Mouse (Mus musculus) MEL (cell line): ENCODE measurements around the gene Gpbar1. TPM values are rescaled to one million over a fixed set of nuclear protein-coding genes. Genes with fewer than 3 reads are reported as not detected.

ENCODE experiments used
- DNase-seq: peaks from one replicate; pipeline ENCODE4 v3.0.0; 2011; ENCODE audit warnings: low read depth, low spot score
- H3K27ac ChIP-seq: 2 replicates; pipeline ENCODE4 v1.5.1; 2012; ENCODE audit warnings: low read depth, mild to moderate bottlenecking, control low read depth, low read length, moderate library complexity; ENCODE audit not compliant: control insufficient read depth
- H3K27me3 ChIP-seq, 2 experiments: fragments of 150-350 bp in 1 of 2; sonication (generic) in 1 of 2; 2 replicates each; pipeline ENCODE4 v1.6.1; 2012; ENCODE audit warnings: low read length in 2 of 2, mild to moderate bottlenecking in 2 of 2, improper control_type of control experiment in 1 of 2, moderate library complexity in 1 of 2; ENCODE audit not compliant: insufficient read depth in 2 of 2, control insufficient read depth in 1 of 2
- H3K36me3 ChIP-seq, 2 experiments: 2 replicates each; pipeline ENCODE4 v1.6.1; 2012 to 2014; ENCODE audit warnings: low read length in 2 of 2, improper control_type of control experiment in 1 of 2, inconsistent platforms in 1 of 2, mild to moderate bottlenecking in 1 of 2; ENCODE audit not compliant: insufficient read depth in 2 of 2, control insufficient read depth in 1 of 2
- H3K4me1 ChIP-seq, 2 experiments: fragments of 150-350 bp in 1 of 2; sonication (generic) in 1 of 2; 2 replicates each; pipeline ENCODE4 v1.6.1; 2012; ENCODE audit warnings: low read length in 2 of 2, improper control_type of control experiment in 1 of 2, mild to moderate bottlenecking in 1 of 2; ENCODE audit not compliant: insufficient read depth in 2 of 2, control insufficient read depth in 1 of 2
- H3K4me3 ChIP-seq, 2 experiments: fragments of 150-350 bp in 1 of 2; sonication (generic) in 1 of 2; 2 replicates each; pipeline ENCODE4 v1.5.1; 2012; ENCODE audit warnings: low read depth in 2 of 2, low read length in 2 of 2, mild to moderate bottlenecking in 2 of 2, moderate library complexity in 2 of 2, control low read depth in 1 of 2, improper control_type of control experiment in 1 of 2; ENCODE audit not compliant: control insufficient read depth in 1 of 2, insufficient read depth in 1 of 2
- H3K79me2 ChIP-seq: 2 replicates; pipeline ENCODE4 v1.6.1; 2012; ENCODE audit warnings: mild to moderate bottlenecking, low read length, moderate library complexity; ENCODE audit not compliant: control insufficient read depth, poor library complexity, insufficient read depth
- H3K9ac ChIP-seq: 2 replicates; pipeline ENCODE4 v1.6.1; 2012; ENCODE audit warnings: low read depth, mild to moderate bottlenecking, control low read depth, low read length, moderate library complexity; ENCODE audit not compliant: control insufficient read depth, poor library complexity, severe bottlenecking
- H3K9me3 ChIP-seq: fragments of 150-350 bp; sonication (generic); replicated peaks from 2 replicates; pipeline ENCODE4 v1.6.1; 2012; ENCODE audit warnings: mild to moderate bottlenecking, low read length, improper control_type of control experiment, moderate library complexity; ENCODE audit not compliant: insufficient read depth
- BHLHE40 ChIP-seq: IDR thresholded peaks from 2 replicates; pipeline ENCODE4 v1.6.1; 2012; ENCODE audit warnings: low read depth, mild to moderate bottlenecking, inconsistent platforms, low read length, improper control_type of control experiment, borderline replicate concordance
- CHD1 ChIP-seq: IDR thresholded peaks from 2 replicates; pipeline ENCODE4 v1.6.1; 2012; ENCODE audit warnings: low read depth, mild to moderate bottlenecking, inconsistent platforms, low read length, improper control_type of control experiment
- CHD2 ChIP-seq: IDR thresholded peaks from 2 replicates; pipeline ENCODE4 v1.6.1; 2011; ENCODE audit warnings: low read length, improper control_type of control experiment
- CTCF ChIP-seq, 3 experiments: IDR thresholded peaks in 2 of 3; conservative IDR thresholded peaks in 1 of 3; 2 replicates each; pipeline ENCODE4 v1.5.1; 2011 to 2012; ENCODE audit warnings: low read length in 3 of 3, low read depth in 2 of 3, mild to moderate bottlenecking in 2 of 3, improper control_type of control experiment in 1 of 3, inconsistent platforms in 1 of 3, mixed read lengths in 1 of 3, moderate library complexity in 1 of 3; ENCODE audit not compliant: control insufficient read depth in 1 of 3, insufficient read depth in 1 of 3, poor library complexity in 1 of 3, severe bottlenecking in 1 of 3
- E2F4 ChIP-seq: IDR thresholded peaks from 2 replicates; pipeline ENCODE4 v1.6.1; 2011; ENCODE audit warnings: low read depth, low read length, improper control_type of control experiment, borderline replicate concordance
- ELF1 ChIP-seq: IDR thresholded peaks from 2 replicates; pipeline ENCODE4 v1.6.1; 2014; ENCODE audit warnings: low read depth, mild to moderate bottlenecking, inconsistent platforms, low read length, improper control_type of control experiment, moderate library complexity
- EP300 ChIP-seq, 2 experiments: IDR thresholded peaks; 2 replicates each; pipeline ENCODE4 v1.6.1; 2011; ENCODE audit warnings: improper control_type of control experiment in 2 of 2, low read length in 2 of 2, low read depth in 1 of 2, mild to moderate bottlenecking in 1 of 2
- ETS1 ChIP-seq: IDR thresholded peaks from 2 replicates; pipeline ENCODE4 v1.6.1; 2012; ENCODE audit warnings: low read depth, mild to moderate bottlenecking, inconsistent platforms, low read length, improper control_type of control experiment, moderate library complexity
- GABPA ChIP-seq: IDR thresholded peaks from 2 replicates; pipeline ENCODE4 v1.6.1; 2012; ENCODE audit warnings: low read depth, mild to moderate bottlenecking, inconsistent platforms, low read length, improper control_type of control experiment, moderate library complexity
- GATA1 ChIP-seq: IDR thresholded peaks from 2 replicates; pipeline ENCODE4 v1.6.1; 2011; ENCODE audit warnings: low read depth, low read length, improper control_type of control experiment
- HCFC1 ChIP-seq: IDR thresholded peaks from 2 replicates; pipeline ENCODE4 v1.6.1; 2012; ENCODE audit warnings: low read depth, mild to moderate bottlenecking, inconsistent platforms, low read length, improper control_type of control experiment, moderate library complexity
- JUND ChIP-seq: IDR thresholded peaks from 2 replicates; pipeline ENCODE4 v1.6.1; 2011; ENCODE audit warnings: low read depth, mild to moderate bottlenecking, improper control_type of control experiment, low read length
- KAT2A ChIP-seq: conservative IDR thresholded peaks from 2 replicates; pipeline ENCODE4 v1.6.1; 2012; ENCODE audit warnings: low read depth, low read length, improper control_type of control experiment, inconsistent platforms
- MAFK ChIP-seq: IDR thresholded peaks from 2 replicates; pipeline ENCODE4 v1.6.1; 2011; ENCODE audit warnings: low read depth, mild to moderate bottlenecking, low read length, improper control_type of control experiment, borderline replicate concordance
- MAX ChIP-seq: IDR thresholded peaks from 2 replicates; pipeline ENCODE4 v1.6.1; 2011; ENCODE audit warnings: low read length, improper control_type of control experiment
- MAZ ChIP-seq: IDR thresholded peaks from 2 replicates; pipeline ENCODE4 v1.6.1; 2012; ENCODE audit warnings: low read depth, mild to moderate bottlenecking, inconsistent platforms, low read length, improper control_type of control experiment
- MEF2A ChIP-seq: IDR thresholded peaks from 2 replicates; pipeline ENCODE4 v1.6.1; 2014; ENCODE audit warnings: low read depth, mild to moderate bottlenecking, inconsistent platforms, low read length, improper control_type of control experiment; ENCODE audit not compliant: poor library complexity, insufficient replicate concordance, severe bottlenecking; ENCODE audit errors: extremely low read depth
- MXI1 ChIP-seq: IDR thresholded peaks from 2 replicates; pipeline ENCODE4 v1.6.1; 2011; ENCODE audit warnings: mild to moderate bottlenecking, low read depth, low read length, improper control_type of control experiment
- MYB ChIP-seq: IDR thresholded peaks from 2 replicates; pipeline ENCODE4 v1.6.1; 2011; ENCODE audit warnings: mild to moderate bottlenecking, low read depth, low read length, improper control_type of control experiment
- MYC ChIP-seq: IDR thresholded peaks from 2 replicates; pipeline ENCODE4 v1.6.1; 2011; ENCODE audit warnings: low read depth, mild to moderate bottlenecking, low read length, improper control_type of control experiment, moderate library complexity
- NELFE ChIP-seq: IDR thresholded peaks from 2 replicates; pipeline ENCODE4 v1.6.1; 2011; ENCODE audit warnings: low read depth, low read length, improper control_type of control experiment
- NRF1 ChIP-seq: IDR thresholded peaks from 2 replicates; pipeline ENCODE4 v1.6.1; 2014; ENCODE audit warnings: low read depth, mild to moderate bottlenecking, inconsistent platforms, low read length, improper control_type of control experiment, moderate library complexity; ENCODE audit not compliant: poor library complexity, insufficient read depth, severe bottlenecking
- POLR2A ChIP-seq, 2 experiments: IDR thresholded peaks; 2 replicates each; pipeline ENCODE4 v1.6.1; 2011 to 2012; ENCODE audit warnings: low read length in 2 of 2, mild to moderate bottlenecking in 2 of 2, control low read depth in 1 of 2, improper control_type of control experiment in 1 of 2, low read depth in 1 of 2, moderate library complexity in 1 of 2; ENCODE audit not compliant: control insufficient read depth in 1 of 2, insufficient read depth in 1 of 2, poor library complexity in 1 of 2
- POLR2AphosphoS5 ChIP-seq: IDR thresholded peaks from 2 replicates; pipeline ENCODE4 v1.6.1; 2012; ENCODE audit warnings: low read depth, borderline replicate concordance, mild to moderate bottlenecking, inconsistent platforms, low read length, moderate library complexity, mixed read lengths
- RAD21 ChIP-seq: IDR thresholded peaks from 2 replicates; pipeline ENCODE4 v1.6.1; 2011; ENCODE audit warnings: mild to moderate bottlenecking, low read depth, low read length, improper control_type of control experiment
- RCOR1 ChIP-seq: IDR thresholded peaks from 2 replicates; pipeline ENCODE4 v1.6.1; 2012; ENCODE audit warnings: low read depth, mild to moderate bottlenecking, inconsistent platforms, low read length, improper control_type of control experiment
- SMC3 ChIP-seq: IDR thresholded peaks from 2 replicates; pipeline ENCODE4 v1.6.1; 2011; ENCODE audit warnings: low read depth, low read length, improper control_type of control experiment
- TAL1 ChIP-seq: IDR thresholded peaks from 2 replicates; pipeline ENCODE4 v1.6.1; 2012; ENCODE audit warnings: mild to moderate bottlenecking, inconsistent platforms, low read length, moderate library complexity, mixed read lengths
- TBP ChIP-seq: IDR thresholded peaks from 2 replicates; pipeline ENCODE4 v1.8.0; 2011; ENCODE audit warnings: low read depth, low read length, improper control_type of control experiment
- TCF12 ChIP-seq: IDR thresholded peaks from 2 replicates; pipeline ENCODE4 v1.6.1; 2014; ENCODE audit warnings: low read depth, mild to moderate bottlenecking, inconsistent platforms, low read length, improper control_type of control experiment, moderate library complexity
- UBTF ChIP-seq: IDR thresholded peaks from 2 replicates; pipeline ENCODE4 v1.6.1; 2012; ENCODE audit warnings: low read depth, mild to moderate bottlenecking, inconsistent platforms, low read length, improper control_type of control experiment, moderate library complexity, borderline replicate concordance; ENCODE audit not compliant: insufficient read depth
- USF1 ChIP-seq: IDR thresholded peaks from 2 replicates; pipeline ENCODE4 v1.6.1; 2014; ENCODE audit warnings: low read depth, mild to moderate bottlenecking, inconsistent platforms, low read length, improper control_type of control experiment, moderate library complexity
- USF2 ChIP-seq, 2 experiments: IDR thresholded peaks; 2 replicates each; pipeline ENCODE4 v1.6.1; 2011 to 2012; ENCODE audit warnings: improper control_type of control experiment in 2 of 2, low read length in 2 of 2, borderline replicate concordance in 1 of 2, inconsistent platforms in 1 of 2, low read depth in 1 of 2, mild to moderate bottlenecking in 1 of 2; ENCODE audit not compliant: insufficient read depth in 1 of 2
- ZC3H11A ChIP-seq: IDR thresholded peaks from 2 replicates; pipeline ENCODE4 v1.6.1; 2012; ENCODE audit warnings: low read depth, mild to moderate bottlenecking, inconsistent platforms, low read length, improper control_type of control experiment
- ZMIZ1 ChIP-seq: IDR thresholded peaks from 2 replicates; pipeline ENCODE4 v1.6.1; 2012; ENCODE audit warnings: low read depth, mild to moderate bottlenecking, inconsistent platforms, low read length, improper control_type of control experiment, moderate library complexity
- ZNF384 ChIP-seq: IDR thresholded peaks from 2 replicates; pipeline ENCODE4 v1.6.1; 2012; ENCODE audit warnings: low read depth, mild to moderate bottlenecking, inconsistent platforms, low read length, improper control_type of control experiment
- polyA plus RNA-seq, 2 experiments: library from polyadenylated mRNA; stranded (reverse) in 1 of 2; unstranded in 1 of 2; fragments of >175 nt in 1 of 2; fragments of >200 nt in 1 of 2; gene quantifications; 2 replicates each; pipeline versions ENCODE4 v1.2.1 to v1.2.4; 2012; ENCODE audit warnings: low replicate concordance in 2 of 2, low read depth in 1 of 2; ENCODE audit not compliant: insufficient read length in 2 of 2, insufficient read depth in 1 of 2, missing spikeins in 1 of 2
- total RNA-seq: library from RNA; depleted of rRNA; stranded (reverse); fragments of 300-350 nt; gene quantifications from 2 replicates; pipeline ENCODE4 v1.2.3, GENCODE M21; 2012

Gene Gpbar1
- total and polyA plus RNA-seq, 3 experiments = not detected

GRCm38 (mm10) chr1:74295456-74296171, 17.3 kb downstream of the Gpbar1 start:
- Histone ChIP-seq H3K36me3 (peaks cover 0 to 21% of the 10 kb centered on the region in 2 experiments), H3K27me3 (no peaks in the 10 kb centered on the region), H3K9me3 (no peaks in the 10 kb centered on the region), H3K4me3 (no peak overlapping the region), H3K9ac (peak overlapping the region; percentile 19; the same call in 1 of the 2 replicates), H3K27ac (peak overlapping the region; percentile 54), H3K79me2 (peaks cover 4% of the 10 kb centered on the region), H3K4me1 (peaks cover 13 to 35% of the 10 kb centered on the region in 2 experiments)
- DNase-seq = peak; percentile 84
- TF ChIP-seq MAZ (no peak), E2F4 (no peak), ELF1 (no peak), EP300 (IDR thresholded peaks at IDR 0.05; ENCODE audit: low read depth in 1 of 2, low read length in 2 of 2) (peak; percentile 52 to 72), JUND (no peak), NELFE (no peak; the same call in 1 of the 2 replicates), TAL1 (peak; percentile 70), MAX (no peak), NRF1 (no peak), MYC (no peak), BHLHE40 (peak; percentile 39; the same call in 1 of the 2 replicates), ETS1 (peak; percentile 74), TCF12 (0 out of 2 replicates have a peak, but pooled peaks have one; percentile 33), GABPA (no peak), POLR2AphosphoS5 (no peak), MEF2A (no peak), CHD2 (no peak), USF2 (IDR thresholded peaks at IDR 0.05; ENCODE audit: borderline replicate concordance in 1 of 2, insufficient read depth in 1 of 2, low read depth in 1 of 2, low read length in 2 of 2) (no peak), ZNF384 (no peak), MAFK (no peak), CTCF (IDR thresholded peaks at IDR 0.05 in 2 of 3, conservative IDR thresholded peaks at IDR 0.05 in 1 of 3; ENCODE audit: control insufficient read depth in 1 of 3, insufficient read depth in 1 of 3, low read depth in 2 of 3, low read length in 3 of 3, poor library complexity in 1 of 3, severe bottlenecking in 1 of 3) (no peak), USF1 (no peak), RAD21 (no peak), KAT2A (no peak), GATA1 (peak; percentile 57), MYB (no peak), TBP (no peak), RCOR1 (peak; percentile 53; the same call in 1 of the 2 replicates), MXI1 (no peak; the same call in 1 of the 2 replicates), ZC3H11A (no peak), POLR2A (IDR thresholded peaks at IDR 0.05; ENCODE audit: control insufficient read depth in 1 of 2, insufficient read depth in 1 of 2, low read depth in 1 of 2, low read length in 2 of 2, poor library complexity in 1 of 2) (no peak), CHD1 (no peak), ZMIZ1 (no peak), HCFC1 (no peak), SMC3 (no peak), UBTF (no peak)
